Mouse (Mus musculus) heart, embryonic 13.5 days (tissue): Measurements from ENCODE around the gene Dagla. TPM values are rescaled to one million over a fixed set of nuclear protein-coding genes. Genes with fewer than 3 reads are reported as not detected.

Experiments
- ATAC-seq: fragments of 200-750 bp; cut with Nextera tagmentation; 2 replicates; pipeline ENCODE4 v1.8.0; 2017; ENCODE audit warnings: moderate TSS enrichment; ENCODE audit not compliant: insufficient number of reproducible peaks, low FRiP score, low TSS enrichment; ENCODE audit errors: extremely low read depth
- H3K27ac ChIP-seq: fragments of 300-500 bp; sonication (generic); replicated peaks from 2 replicates; pipeline ENCODE4 v1.5.1; 2015; ENCODE audit warnings: moderate library complexity, mild to moderate bottlenecking, inconsistent platforms
- H3K27me3 ChIP-seq: fragments of 300-500 bp; sonication (generic); replicated peaks from 2 replicates; pipeline ENCODE4 v1.6.1; 2015; ENCODE audit warnings: mild to moderate bottlenecking, inconsistent platforms
- H3K36me3 ChIP-seq: fragments of 300-500 bp; sonication (generic); 2 replicates; pipeline ENCODE4 v1.6.1; 2015; ENCODE audit warnings: mild to moderate bottlenecking, inconsistent platforms
- H3K4me1 ChIP-seq: fragments of 300-500 bp; sonication (generic); 2 replicates; pipeline ENCODE4 v1.6.1; 2015; ENCODE audit warnings: inconsistent platforms
- H3K4me2 ChIP-seq: fragments of 300-500 bp; sonication (generic); 2 replicates; pipeline ENCODE4 v1.6.1; 2015; ENCODE audit warnings: inconsistent platforms, mild to moderate bottlenecking, moderate library complexity
- H3K4me3 ChIP-seq: fragments of 300-500 bp; sonication (generic); 2 replicates; pipeline ENCODE4 v1.5.1; 2015; ENCODE audit warnings: moderate library complexity, mild to moderate bottlenecking, inconsistent platforms
- H3K9ac ChIP-seq: fragments of 300-500 bp; sonication (generic); 2 replicates; pipeline ENCODE4 v1.6.1; 2015; ENCODE audit warnings: inconsistent platforms, mild to moderate bottlenecking, moderate library complexity
- H3K9me3 ChIP-seq: fragments of 300-500 bp; sonication (generic); 2 replicates; pipeline ENCODE4 v1.6.1; 2016; ENCODE audit warnings: inconsistent platforms
- WGBS: fragments of 180-500 bp; shearing (Covaris S2); methylation state at CpG from one replicate; pipeline ENCODE4 v1.1.7; 2015; ENCODE audit warnings: mixed read lengths; 5-methylcytosine and 5-hydroxymethylcytosine counted together
- polyA plus RNA-seq: library from polyadenylated mRNA; unstranded; fragments of >200 nt; fragmentation: Nextera tagmentation; extraction: Ambion mirVana; gene quantifications from 2 replicates; pipeline ENCODE4 v1.2.1, GENCODE M21; 2015

Dagla gene
- 0.96 and 0.99 TPM in 2 replicates for polyA plus RNA-seq

DNA sequence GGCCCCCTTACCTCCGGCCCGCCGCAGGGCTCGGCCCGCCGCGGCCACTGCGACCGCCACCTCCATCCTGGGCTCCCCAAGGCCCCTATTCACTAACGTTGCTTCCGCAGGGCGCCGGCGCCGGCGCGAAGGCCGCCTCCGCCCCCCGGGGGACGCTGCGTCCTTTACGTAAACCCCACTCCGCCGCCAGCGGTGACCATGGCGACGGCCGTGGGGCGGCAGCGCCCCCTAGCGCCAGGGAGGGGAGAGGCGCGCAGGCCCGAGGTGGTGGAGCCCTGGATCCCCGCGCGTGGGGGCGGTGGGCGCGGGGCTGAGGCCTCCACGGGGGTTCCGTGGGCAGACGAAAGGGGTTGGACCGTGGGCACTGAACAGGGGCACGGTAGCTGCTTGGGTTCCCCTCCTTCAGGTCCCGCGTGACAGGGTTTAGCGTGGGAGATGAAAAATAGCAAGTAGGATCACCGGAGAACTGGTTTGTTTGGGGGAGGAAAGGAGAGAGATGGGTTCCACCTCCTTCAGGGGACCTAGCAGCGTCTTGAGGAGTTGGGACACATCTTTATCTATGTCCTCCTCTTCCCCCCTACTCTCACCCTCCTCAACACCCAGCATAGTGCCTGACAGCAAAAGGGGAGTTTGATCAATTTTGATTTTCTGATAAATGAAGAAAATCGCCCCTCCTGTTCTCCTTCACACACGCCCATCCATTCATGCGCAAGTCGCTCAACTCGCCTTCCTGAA is at the start of gene Dagla:
Gene Dagla, minus strand, starts transcription at position 68 of the 735 bp plus-strand sequence.
- Histone ChIP-seq H3K27ac (no peak within 1 kb of the TSS), H3K9me3 (no peaks in the 10 kb centered on the region), H3K4me2 (peak within 1 kb of the TSS; percentile 95), H3K27me3 (peaks cover 80% of the 10 kb centered on the region), H3K9ac (peak within 1 kb of the TSS; percentile 86), H3K4me1 (peaks cover 24% of the 10 kb centered on the region), H3K36me3 (no peaks in the 10 kb centered on the region), H3K4me3 (peak within 1 kb of the TSS; percentile 73)
- peak; percentile 59; the same call in 1 of the 2 replicates for ATAC-seq
- 8% methylated on average over 54 of the region's 56 CpGs for WGBS

DNA sequence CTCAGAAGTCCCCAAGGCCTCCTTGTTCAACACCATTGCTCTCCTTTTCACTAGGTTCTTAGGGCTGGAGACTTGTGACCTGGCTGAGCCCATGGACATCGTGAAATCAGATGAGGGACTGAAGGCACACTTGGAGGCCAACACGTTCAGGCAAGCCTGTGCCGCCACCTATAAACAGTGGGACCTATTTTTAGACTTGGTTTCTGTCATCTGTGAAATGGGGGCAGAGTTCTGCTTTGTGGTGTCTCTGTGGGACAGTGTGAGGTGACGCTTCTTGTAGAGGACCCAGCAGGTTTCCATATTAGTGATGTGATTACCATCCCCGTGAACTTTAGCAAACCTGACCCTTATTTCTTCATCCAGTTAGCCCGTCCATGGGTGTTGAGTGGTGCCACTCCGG is 47.5 kb upstream of the Dagla start:
- H3K9ac ChIP-seq: no peak overlapping the region
- WGBS: 71% methylated on average over 7 of the region's 7 CpGs
- peaks cover 7% of the 10 kb centered on the region for H3K4me1 ChIP-seq
- no peak for ATAC-seq
- H3K27ac ChIP-seq: no peak overlapping the region
- no peaks in the 10 kb centered on the region for H3K9me3 ChIP-seq
- no peaks in the 10 kb centered on the region for H3K36me3 ChIP-seq
- H3K4me3 ChIP-seq: no peak overlapping the region
- H3K27me3 ChIP-seq: peaks cover 17% of the 10 kb centered on the region
- H3K4me2 ChIP-seq: no peak overlapping the region

DNA sequence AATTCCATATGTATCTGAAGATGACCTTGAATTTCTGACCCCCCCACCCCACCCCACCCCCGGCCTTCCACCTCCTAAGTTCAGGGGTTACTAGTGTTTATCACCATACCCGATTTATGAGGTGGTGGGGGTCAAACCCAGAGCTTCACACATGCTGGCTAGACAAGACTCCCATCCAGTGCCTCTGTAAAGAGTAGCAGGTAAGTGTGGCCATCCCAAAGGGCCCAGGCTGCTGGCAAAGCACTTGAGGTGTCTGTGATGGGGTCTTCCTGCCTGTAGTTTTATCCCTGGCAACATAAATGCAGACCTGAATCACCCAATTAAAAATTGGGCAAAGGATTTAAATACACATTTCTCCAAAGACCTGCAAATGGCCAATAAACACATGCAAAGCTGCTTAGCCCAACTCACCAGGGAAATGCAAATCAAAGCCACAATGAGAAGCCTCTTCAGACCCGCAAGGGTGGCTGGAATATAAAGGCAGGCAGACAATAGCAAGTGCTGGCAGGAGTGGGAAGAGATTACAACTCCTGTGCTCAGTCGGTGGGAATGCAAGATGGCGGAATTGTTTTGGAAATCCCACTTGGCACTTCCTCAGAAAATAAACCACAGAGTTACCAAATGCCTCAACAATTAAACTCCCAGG is 43.1 kb upstream of the Dagla start:
- Histone ChIP-seq H3K4me1 (peaks cover 9% of the 10 kb centered on the region), H3K27ac (no peak overlapping the region), H3K4me2 (no peak overlapping the region), H3K4me3 (no peak overlapping the region), H3K9me3 (no peaks in the 10 kb centered on the region), H3K36me3 (no peaks in the 10 kb centered on the region), H3K27me3 (peaks cover 33% of the 10 kb centered on the region), H3K9ac (no peak overlapping the region)
- ATAC-seq: no peak
- 50% methylated on average over 5 of the region's 5 CpGs for WGBS

DNA sequence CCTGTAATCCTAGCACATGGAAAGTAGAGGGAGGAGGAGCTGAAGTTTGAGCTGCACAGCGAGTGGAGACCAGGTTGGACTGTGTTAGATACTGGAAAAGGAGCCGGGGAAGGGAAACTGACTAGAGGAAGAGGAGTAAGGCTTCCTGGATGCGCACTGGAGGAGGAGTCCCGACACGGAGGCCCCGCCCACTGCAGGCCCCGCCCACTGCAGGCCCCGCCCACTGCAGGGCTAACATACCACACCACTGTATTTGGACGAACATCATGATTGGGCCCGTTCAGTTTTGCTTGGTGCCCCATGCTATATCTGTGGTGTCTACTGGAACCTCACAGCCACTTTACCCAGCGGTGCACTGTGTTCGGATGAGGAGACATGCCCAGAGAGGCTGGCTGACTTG is 41.0 kb upstream of the Dagla start:
- no peaks in the 10 kb centered on the region for H3K9me3 ChIP-seq
- no peak overlapping the region for H3K27ac ChIP-seq
- peaks cover 37% of the 10 kb centered on the region for H3K27me3 ChIP-seq
- no peak overlapping the region for H3K9ac ChIP-seq
- 29% methylated on average over 12 of the region's 12 CpGs for WGBS
- no peaks in the 10 kb centered on the region for H3K36me3 ChIP-seq
- no peak overlapping the region for H3K4me3 ChIP-seq
- ATAC-seq: no peak
- H3K4me1 ChIP-seq: peaks cover 28% of the 10 kb centered on the region
- H3K4me2 ChIP-seq: no peak overlapping the region

DNA sequence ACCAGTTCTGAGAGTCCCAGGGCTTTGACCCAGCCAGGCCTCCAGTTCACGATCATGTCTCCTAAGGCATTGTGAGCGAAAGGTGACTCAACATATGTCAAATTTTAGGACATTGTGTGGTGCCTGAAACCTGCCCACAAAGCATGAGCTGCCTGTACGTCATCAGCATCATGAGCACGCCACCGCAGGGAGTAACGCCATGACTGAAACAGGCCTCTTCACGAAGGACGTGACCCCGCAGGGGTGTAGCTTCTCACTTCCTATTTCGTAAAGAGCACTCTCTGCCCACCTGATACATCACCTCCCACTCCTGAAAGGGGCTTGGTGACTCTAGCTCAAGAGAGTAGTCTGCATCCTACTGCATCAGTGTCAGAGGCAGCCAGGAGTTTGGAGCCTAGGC is 39.2 kb upstream of the Dagla start:
- Histone ChIP-seq H3K36me3 (no peaks in the 10 kb centered on the region), H3K27me3 (peaks cover 56% of the 10 kb centered on the region)
- no peak for ATAC-seq

DNA sequence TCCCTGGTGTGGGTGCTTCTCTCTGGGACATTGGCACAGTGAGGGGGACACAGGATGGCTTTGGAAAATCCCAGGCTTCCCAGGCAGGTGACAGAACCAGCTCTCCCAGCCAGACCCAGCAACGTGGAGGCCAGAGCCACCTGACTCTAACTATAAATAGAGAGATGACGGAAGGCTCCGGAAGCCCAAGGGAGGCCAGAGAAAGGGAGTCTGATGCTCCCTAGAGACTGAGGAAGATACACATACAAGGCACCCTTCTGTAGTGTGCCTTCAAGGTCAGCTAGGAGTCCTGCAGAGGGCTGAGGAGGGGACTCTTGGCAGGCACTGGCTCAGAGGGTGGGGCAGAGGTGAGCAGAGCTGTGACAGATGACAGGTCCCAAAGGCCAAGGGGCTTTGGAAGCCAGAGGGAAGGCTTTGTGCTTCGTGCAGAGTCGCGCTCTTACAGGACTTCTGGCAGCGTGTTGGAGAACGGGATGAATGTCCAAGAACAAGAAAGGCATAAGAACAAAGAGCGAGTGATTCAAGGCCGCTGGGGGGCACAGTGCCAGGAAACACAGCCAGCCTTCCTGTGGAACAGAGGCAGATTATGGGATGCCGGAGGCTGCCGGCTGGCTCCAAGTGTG is 37.3 kb upstream of the Dagla start:
- Histone ChIP-seq H3K27me3 (peaks cover 75% of the 10 kb centered on the region), H3K4me1 (peaks cover 32% of the 10 kb centered on the region), H3K36me3 (no peaks in the 10 kb centered on the region), H3K4me3 (peak overlapping the region; percentile 21; the same call in 1 of the 2 replicates), H3K27ac (peak overlapping the region; percentile 90), H3K9me3 (no peaks in the 10 kb centered on the region), H3K9ac (peak overlapping the region; percentile 65), H3K4me2 (peak overlapping the region; percentile 48)
- 23% methylated on average over 12 of the region's 12 CpGs for WGBS
- ATAC-seq: peak; percentile 48; the same call in 1 of the 2 replicates

More for the DNA sequence above, 39.2 kb upstream of the Dagla start:
- Histone ChIP-seq H3K9me3 (no peaks in the 10 kb centered on the region), H3K4me2 (no peak overlapping the region), H3K9ac (no peak overlapping the region), H3K4me3 (no peak overlapping the region), H3K4me1 (peaks cover 32% of the 10 kb centered on the region), H3K27ac (no peak overlapping the region)
- 75% methylated on average over 10 of the region's 10 CpGs for WGBS

DNA sequence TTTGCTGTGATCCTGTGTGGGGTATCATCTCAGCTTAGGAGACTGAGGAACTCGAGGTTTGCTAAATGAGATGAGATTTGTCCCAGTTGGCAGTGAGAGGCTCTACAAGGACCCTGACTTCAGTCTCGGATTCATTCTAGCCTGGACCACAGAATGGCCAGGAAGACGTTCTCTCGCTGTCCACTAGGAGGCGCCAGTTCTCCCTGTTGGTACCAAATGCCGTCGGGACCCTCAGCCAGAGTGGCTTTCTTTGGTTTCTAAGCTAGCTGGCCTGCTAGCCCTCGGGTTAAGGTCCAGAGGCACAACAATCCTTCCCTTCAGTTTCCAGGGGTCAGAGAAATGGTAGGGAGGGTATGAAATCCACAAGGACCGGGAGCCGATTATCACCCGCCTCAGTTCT is 36.5 kb upstream of the Dagla start:
- H3K4me2 ChIP-seq: no peak overlapping the region
- H3K4me3 ChIP-seq: no peak overlapping the region
- peak overlapping the region; percentile 90 for H3K27ac ChIP-seq
- no peak overlapping the region for H3K9ac ChIP-seq
- peaks cover 27% of the 10 kb centered on the region for H3K4me1 ChIP-seq
- H3K27me3 ChIP-seq: peaks cover 81% of the 10 kb centered on the region
- no peaks in the 10 kb centered on the region for H3K9me3 ChIP-seq
- WGBS: 15% methylated on average over 11 of the region's 11 CpGs
- no peaks in the 10 kb centered on the region for H3K36me3 ChIP-seq
- no peak for ATAC-seq

DNA sequence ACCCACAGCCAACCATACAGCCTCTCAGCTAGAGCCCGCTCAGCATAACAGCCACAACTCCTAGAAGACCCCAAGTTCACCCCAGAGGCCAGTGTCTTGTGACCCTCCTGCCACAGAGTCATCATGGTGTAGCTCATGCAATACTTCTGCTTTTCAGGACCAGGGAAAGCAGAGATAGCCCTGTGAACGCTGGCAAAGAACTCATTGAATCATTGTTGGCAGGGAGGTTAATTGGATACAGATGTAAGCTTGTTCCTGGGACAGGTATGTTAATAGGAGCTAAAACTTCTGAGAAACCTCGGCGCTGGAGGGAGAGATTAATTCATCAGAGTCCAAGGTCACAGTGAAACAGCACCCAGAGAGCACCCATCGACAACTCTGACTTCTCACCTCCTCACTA is 36.0 kb upstream of the Dagla start:
- Histone ChIP-seq H3K4me2 (no peak overlapping the region), H3K9me3 (no peaks in the 10 kb centered on the region), H3K4me1 (peaks cover 25% of the 10 kb centered on the region), H3K4me3 (no peak overlapping the region), H3K27me3 (peaks cover 81% of the 10 kb centered on the region), H3K36me3 (no peaks in the 10 kb centered on the region), H3K9ac (no peak overlapping the region), H3K27ac (no peak overlapping the region)
- WGBS: 35% methylated on average over 5 of the region's 5 CpGs
- ATAC-seq: no peak

DNA sequence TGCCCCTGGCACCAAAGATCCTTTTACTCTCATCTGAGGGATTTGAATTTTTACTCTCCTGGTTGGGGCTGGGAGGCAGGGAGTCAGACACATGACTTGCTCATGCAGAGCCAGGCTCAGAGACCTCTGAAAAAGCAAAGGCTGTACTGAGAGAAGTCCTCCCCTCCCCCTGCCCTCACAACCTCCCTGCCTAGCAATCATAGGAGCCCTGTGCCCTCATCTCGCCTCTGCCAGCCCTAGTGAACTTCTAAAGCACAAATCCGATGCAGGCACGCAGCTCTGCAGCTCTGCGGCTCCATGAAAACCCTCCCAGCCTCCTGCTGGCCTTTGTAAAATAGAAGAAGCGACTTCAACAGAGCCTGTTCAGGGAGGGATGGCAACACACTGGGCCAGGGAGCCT is 34.6 kb upstream of the Dagla start:
- Histone ChIP-seq H3K4me2 (no peak overlapping the region), H3K4me3 (no peak overlapping the region), H3K9me3 (no peaks in the 10 kb centered on the region), H3K36me3 (no peaks in the 10 kb centered on the region), H3K4me1 (peaks cover 25% of the 10 kb centered on the region), H3K27ac (no peak overlapping the region), H3K27me3 (peaks cover 84% of the 10 kb centered on the region), H3K9ac (no peak overlapping the region)
- WGBS: 29% methylated on average over 5 of the region's 5 CpGs
- ATAC-seq: no peak

DNA sequence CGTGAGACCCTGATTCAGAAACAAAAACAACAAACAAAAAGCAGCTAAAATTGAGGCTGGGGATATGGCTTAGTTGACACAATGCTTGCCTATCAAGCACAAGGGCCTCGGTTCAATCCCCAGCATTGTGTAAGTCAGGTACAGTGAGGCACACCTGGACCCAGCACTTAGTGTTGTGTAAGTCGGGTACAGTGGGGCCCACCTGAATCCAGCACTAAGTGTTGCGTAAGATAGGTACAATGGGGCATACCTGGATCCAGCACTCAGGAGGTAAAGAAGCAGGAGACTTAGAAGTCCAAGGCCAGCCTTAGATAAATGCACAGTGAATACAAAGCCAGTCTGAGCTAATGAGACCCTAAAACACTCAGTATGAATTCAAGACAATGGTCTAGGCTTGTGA is 34.0 kb upstream of the Dagla start:
- Histone ChIP-seq H3K4me2 (no peak overlapping the region), H3K36me3 (no peaks in the 10 kb centered on the region), H3K27me3 (peaks cover 81% of the 10 kb centered on the region), H3K9ac (no peak overlapping the region), H3K4me3 (no peak overlapping the region), H3K27ac (no peak overlapping the region), H3K9me3 (no peaks in the 10 kb centered on the region), H3K4me1 (peaks cover 25% of the 10 kb centered on the region)
- 71% methylated on average over 4 of the region's 4 CpGs for WGBS
- ATAC-seq: no peak

DNA sequence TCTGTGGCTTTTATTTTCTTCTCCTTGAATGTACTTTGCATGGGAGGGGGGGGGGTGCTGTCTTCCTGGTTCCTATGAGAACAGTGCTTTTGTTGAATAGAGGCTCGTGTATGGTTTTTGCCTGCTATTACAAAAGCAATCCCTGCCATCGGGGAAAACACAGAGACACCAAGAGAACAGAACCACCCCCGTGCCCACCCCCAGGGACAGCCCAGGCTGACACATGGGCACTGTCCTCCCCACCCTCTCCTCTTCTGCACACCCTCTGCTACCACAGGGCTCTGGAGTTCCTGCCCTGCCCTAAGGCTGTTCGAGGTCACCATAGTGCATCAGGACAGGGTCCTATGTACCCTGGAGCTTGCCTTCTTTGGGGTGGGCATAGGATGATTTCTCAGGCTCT is 29.8 kb upstream of the Dagla start:
- H3K4me1 ChIP-seq: no peaks in the 10 kb centered on the region
- no peaks in the 10 kb centered on the region for H3K36me3 ChIP-seq
- no peaks in the 10 kb centered on the region for H3K9me3 ChIP-seq
- H3K9ac ChIP-seq: no peak overlapping the region
- WGBS: 71% methylated on average over 4 of the region's 4 CpGs
- ATAC-seq: no peak
- H3K4me3 ChIP-seq: no peak overlapping the region
- no peak overlapping the region for H3K4me2 ChIP-seq
- peaks cover 90% of the 10 kb centered on the region for H3K27me3 ChIP-seq
- no peak overlapping the region for H3K27ac ChIP-seq
